Mouse (Mus musculus) C2C12 (cell line): ENCODE measurements at regions not wholly inside any gene's neighbourhood (a gene's known extent, or its start where the extent isn't known, plus 50 kb on each side); places are given as distances from the start of the nearest gene placed in this dataset.

Source experiments
- H3K27me3 ChIP-seq: one replicate; pipeline ENCODE4 v1.6.1; 2011; ENCODE audit not compliant: control insufficient read depth, insufficient read depth, insufficient read length
- H3K36me3 ChIP-seq: one replicate; pipeline ENCODE4 v1.6.1; 2011; ENCODE audit not compliant: control insufficient read depth, insufficient read depth
- H3K4me3 ChIP-seq: one replicate; pipeline ENCODE4 v1.5.1; 2011; ENCODE audit warnings: mild to moderate bottlenecking, control low read depth; ENCODE audit not compliant: poor library complexity, insufficient read depth, severe bottlenecking
- H3K79me2 ChIP-seq: one replicate; pipeline ENCODE4 v1.6.1; 2011; ENCODE audit not compliant: control insufficient read depth, insufficient read depth
- H3K79me3 ChIP-seq: one replicate; pipeline ENCODE4 v1.6.1; 2011; ENCODE audit warnings: low read depth, control low read depth
- H3ac ChIP-seq: one replicate; pipeline ENCODE3; 2011; ENCODE audit warnings: low read depth; ENCODE audit not compliant: control insufficient read depth, insufficient read length
- CEBPB ChIP-seq: IDR thresholded peaks from one replicate; pipeline ENCODE4 v1.6.1; 2011; ENCODE audit warnings: low read depth, mild to moderate bottlenecking, control low read depth, moderate library complexity
- CTCF ChIP-seq: IDR thresholded peaks from one replicate; pipeline ENCODE4 v1.5.1; 2011; ENCODE audit not compliant: control insufficient read depth, insufficient read depth, insufficient read length
- FOSL1 ChIP-seq: IDR thresholded peaks from one replicate; pipeline ENCODE4 v1.8.0; 2011; ENCODE audit warnings: mild to moderate bottlenecking, low read length; ENCODE audit not compliant: poor library complexity, insufficient read depth, severe bottlenecking
- MAX ChIP-seq: IDR thresholded peaks from one replicate; pipeline ENCODE4 v1.6.1; 2011; ENCODE audit warnings: mild to moderate bottlenecking, control low read depth
- MYOD1 ChIP-seq: IDR thresholded peaks from one replicate; pipeline ENCODE4 v1.6.1; 2011; ENCODE audit warnings: low read depth; ENCODE audit not compliant: control insufficient read depth, insufficient read length
- MYOG ChIP-seq: IDR thresholded peaks from one replicate; pipeline ENCODE4 v1.6.1; 2011; ENCODE audit not compliant: control insufficient read depth, insufficient read length; ENCODE audit errors: extremely low read depth
- USF1 ChIP-seq: IDR thresholded peaks from one replicate; pipeline ENCODE4 v1.6.1; 2011; ENCODE audit warnings: low read depth, mild to moderate bottlenecking, control low read depth, moderate library complexity

- Histone ChIP-seq H3K79me2 (no peaks in the 10 kb centered on the region), H3K4me3 (no peak overlapping the region), H3K36me3 (no peaks in the 10 kb centered on the region), H3K79me3 (no peaks in the 10 kb centered on the region), H3K27me3 (peaks cover 5% of the 10 kb centered on the region), H3ac (no peak overlapping the region)
- TF ChIP-seq FOSL1 (no peak), CEBPB (no peak), MYOD1 (no peak), USF1 (no peak), MAX (no peak), MYOG (no peak), CTCF (no peak)
Measured at GRCm38 (mm10) chr15:56199336-56199735, 1278.1 kb downstream of the Slc22a22 start.

- H3ac ChIP-seq = no peak overlapping the region
- no peaks in the 10 kb centered on the region for H3K79me3 ChIP-seq
- no peaks in the 10 kb centered on the region for H3K79me2 ChIP-seq
- H3K36me3 ChIP-seq = no peaks in the 10 kb centered on the region
- no peak for TF ChIP-seq MYOD1
- TF ChIP-seq MAX = no peak
- TF ChIP-seq CTCF = no peak
- no peak for TF ChIP-seq CEBPB
- no peak for TF ChIP-seq FOSL1
- no peak for TF ChIP-seq USF1
- TF ChIP-seq MYOG = no peak
- H3K27me3 ChIP-seq = peaks cover 5% of the 10 kb centered on the region
- no peak overlapping the region for H3K4me3 ChIP-seq
Measured at GRCm38 (mm10) chr15:56197425-56198201, 1279.8 kb downstream of the Slc22a22 start.

GRCm38 (mm10) chr15:56166236-56166635 lies 1311.2 kb downstream of the Slc22a22 start:
- Histone ChIP-seq H3ac (no peak overlapping the region), H3K36me3 (no peaks in the 10 kb centered on the region), H3K27me3 (peaks cover 6% of the 10 kb centered on the region), H3K79me3 (no peaks in the 10 kb centered on the region), H3K4me3 (no peak overlapping the region), H3K79me2 (no peaks in the 10 kb centered on the region)
- no peak for TF ChIP-seq MYOG
- no peak for TF ChIP-seq USF1
- TF ChIP-seq MYOD1 = no peak
- TF ChIP-seq CEBPB = no peak
- TF ChIP-seq MAX = no peak
- TF ChIP-seq FOSL1 = no peak
- TF ChIP-seq CTCF = no peak

- Histone ChIP-seq H3K36me3 (no peaks in the 10 kb centered on the region), H3K79me3 (no peaks in the 10 kb centered on the region), H3ac (no peak overlapping the region), H3K79me2 (no peaks in the 10 kb centered on the region), H3K4me3 (no peak overlapping the region), H3K27me3 (no peaks in the 10 kb centered on the region)
- TF ChIP-seq MAX = no peak
- no peak for TF ChIP-seq CEBPB
- TF ChIP-seq MYOG = no peak
- TF ChIP-seq FOSL1 = no peak
- TF ChIP-seq MYOD1 = no peak
- no peak for TF ChIP-seq CTCF
Measured at GRCm38 (mm10) chr15:56158726-56159125, 1318.7 kb downstream of the Slc22a22 start.

- no peaks in the 10 kb centered on the region for H3K79me2 ChIP-seq
- H3K79me3 ChIP-seq = no peaks in the 10 kb centered on the region
- H3K27me3 ChIP-seq = no peaks in the 10 kb centered on the region
- TF ChIP-seq MYOD1 = no peak
- no peak for TF ChIP-seq MAX
- no peak for TF ChIP-seq CTCF
- TF ChIP-seq MYOG = no peak
- no peak for TF ChIP-seq CEBPB
- no peak for TF ChIP-seq USF1
- no peak for TF ChIP-seq FOSL1
- H3K36me3 ChIP-seq = no peaks in the 10 kb centered on the region
- H3K4me3 ChIP-seq = no peak overlapping the region
- H3ac ChIP-seq = no peak overlapping the region
Measured at GRCm38 (mm10) chr15:56139451-56139850, 1338.0 kb downstream of the Slc22a22 start.

GRCm38 (mm10) chr15:56136420-56136970 lies 1340.9 kb downstream of the Slc22a22 start:
- Histone ChIP-seq H3ac (no peak overlapping the region), H3K27me3 (no peaks in the 10 kb centered on the region), H3K36me3 (no peaks in the 10 kb centered on the region), H3K79me3 (no peaks in the 10 kb centered on the region), H3K4me3 (no peak overlapping the region), H3K79me2 (no peaks in the 10 kb centered on the region)
- peak; percentile 71 for TF ChIP-seq CEBPB
- peak; percentile 32 for TF ChIP-seq MYOD1
- no peak for TF ChIP-seq FOSL1
